Mouse (Mus musculus): ENCODE results near the gene Scd1. TPM values are rescaled to one million over a fixed set of nuclear protein-coding genes. Genes with fewer than 3 reads are reported as not detected.

Scd1 gene
- total and polyA plus RNA-seq, 3 experiments, result 100 to 183 TPM; not detected in 1

DNA sequence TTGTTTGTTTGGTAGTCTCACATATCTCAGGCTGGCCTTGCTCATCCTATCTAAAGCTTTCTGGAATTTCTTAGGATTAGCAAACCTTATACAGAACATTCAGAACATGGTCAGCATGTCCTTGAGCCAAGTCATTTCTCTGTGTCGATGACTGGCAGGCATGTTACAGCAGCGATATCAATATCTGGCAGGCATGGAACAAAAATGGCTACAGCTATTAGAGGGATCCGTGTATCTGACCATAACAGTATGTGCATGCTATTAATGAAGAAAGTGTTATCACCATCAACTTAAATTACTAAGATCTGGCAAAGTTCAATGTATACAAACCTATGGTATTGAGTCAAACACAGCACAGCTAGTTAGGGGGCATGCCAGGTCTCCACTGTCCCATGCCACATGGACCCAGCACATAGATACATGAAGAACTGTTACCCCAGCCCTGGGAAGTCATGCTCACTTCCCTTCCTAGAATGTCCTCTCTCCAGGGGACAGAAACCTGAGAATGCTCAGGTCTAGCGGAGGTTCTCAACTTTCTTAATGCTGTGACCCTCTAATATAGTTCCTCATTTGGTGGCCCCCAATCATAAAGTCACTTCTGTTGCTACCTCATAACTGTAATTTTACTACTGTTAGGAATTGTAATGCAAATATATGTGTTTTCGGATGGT is 15.2 kb downstream of the Scd1 start (continued):
- TF ChIP-seq ZMIZ1 (IDR thresholded peaks at IDR 0.05; ENCODE audit: low read depth, low read length) (no peak), NELFE (IDR thresholded peaks at IDR 0.05; ENCODE audit: low read depth, low read length) (no peak), POLR2AphosphoS5 (IDR thresholded peaks at IDR 0.05; ENCODE audit: borderline replicate concordance, low read depth, low read length) (no peak)

DNA sequence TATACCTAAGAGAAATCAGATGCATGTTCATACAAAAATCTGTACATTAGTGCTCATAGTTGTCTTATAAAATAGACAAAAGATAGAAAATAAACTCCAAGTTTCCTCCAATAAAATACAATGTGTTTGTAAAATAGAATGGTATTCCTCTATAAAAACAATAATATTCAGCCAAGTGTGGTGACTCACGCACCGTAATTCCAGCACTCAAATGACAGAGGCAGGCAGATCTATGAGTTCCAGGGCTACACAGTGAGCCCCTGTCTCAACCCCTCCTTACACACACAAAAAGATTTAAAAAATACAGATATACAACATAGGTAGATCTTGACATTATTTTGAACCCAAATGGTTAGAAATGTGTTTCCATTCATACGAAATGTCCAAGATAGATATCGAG is 15.8 kb downstream of the Scd1 start:
- Histone ChIP-seq H3K9ac (ENCODE audit: control insufficient read depth, low read depth, low read length, poor library complexity, severe bottlenecking) (no peak overlapping the region), H3K36me3 (ENCODE audit: control insufficient read depth in 1 of 2, insufficient read depth in 2 of 2, low read length in 2 of 2) (peaks cover 0 to 67% of the 10 kb centered on the region in 2 experiments; a peak in 2 of 4 replicates), H3K9me3 (replicated peaks; ENCODE audit: insufficient read depth, low read length) (no peaks in the 10 kb centered on the region), H3K4me1 (ENCODE audit: control insufficient read depth in 1 of 2, insufficient read depth in 2 of 2, low read length in 2 of 2) (peaks cover 42 to 62% of the 10 kb centered on the region in 2 experiments), H3K79me2 (ENCODE audit: control insufficient read depth, insufficient read depth, low read length, poor library complexity) (no peaks in the 10 kb centered on the region; the same call in 1 of the 2 replicates), H3K27me3 (ENCODE audit: control insufficient read depth in 1 of 2, insufficient read depth in 2 of 2, low read length in 2 of 2) (no peaks in the 10 kb centered on the region), H3K4me3 (ENCODE audit: control insufficient read depth in 1 of 2, insufficient read depth in 1 of 2, low read depth in 2 of 2, low read length in 2 of 2) (no peak overlapping the region), H3K27ac (ENCODE audit: control insufficient read depth, low read depth, low read length) (no peak overlapping the region)
- no peak for TF ChIP-seq CHD1 (IDR thresholded peaks at IDR 0.05; ENCODE audit: low read depth, low read length)
- TF ChIP-seq HCFC1 (IDR thresholded peaks at IDR 0.05; ENCODE audit: low read depth, low read length), result no peak
- TF ChIP-seq MYB (IDR thresholded peaks at IDR 0.05; ENCODE audit: low read depth, low read length), result no peak
- TF ChIP-seq RCOR1 (IDR thresholded peaks at IDR 0.05; ENCODE audit: low read depth, low read length), result no peak
- TF ChIP-seq USF1 (IDR thresholded peaks at IDR 0.05; ENCODE audit: low read depth, low read length), result no peak
- no peak for TF ChIP-seq MXI1 (IDR thresholded peaks at IDR 0.05; ENCODE audit: low read depth, low read length)
- TF ChIP-seq CTCF (IDR thresholded peaks at IDR 0.05 in 2 of 3, conservative IDR thresholded peaks at IDR 0.05 in 1 of 3; ENCODE audit: control insufficient read depth in 1 of 3, insufficient read depth in 1 of 3, low read depth in 2 of 3, low read length in 3 of 3, poor library complexity in 1 of 3, severe bottlenecking in 1 of 3), result no peak
- no peak for TF ChIP-seq CHD2 (IDR thresholded peaks at IDR 0.05; ENCODE audit: low read length)
- no peak for TF ChIP-seq ZNF384 (IDR thresholded peaks at IDR 0.05; ENCODE audit: low read depth, low read length)
- no peak for TF ChIP-seq NRF1 (IDR thresholded peaks at IDR 0.05; ENCODE audit: insufficient read depth, low read depth, low read length, poor library complexity, severe bottlenecking)
- no peak for TF ChIP-seq KAT2A (conservative IDR thresholded peaks at IDR 0.05; ENCODE audit: low read depth, low read length)
- TF ChIP-seq ELF1 (IDR thresholded peaks at IDR 0.05; ENCODE audit: low read depth, low read length), result no peak
- TF ChIP-seq ETS1 (IDR thresholded peaks at IDR 0.05; ENCODE audit: low read depth, low read length), result no peak
- no peak for TF ChIP-seq ZKSCAN1 (IDR thresholded peaks at IDR 0.05; ENCODE audit: low read depth, low read length)
- no peak for TF ChIP-seq MAFK (IDR thresholded peaks at IDR 0.05; ENCODE audit: borderline replicate concordance, low read depth, low read length)
- TF ChIP-seq JUND (IDR thresholded peaks at IDR 0.05; ENCODE audit: low read depth, low read length), result no peak
- TF ChIP-seq POLR2AphosphoS5 (IDR thresholded peaks at IDR 0.05; ENCODE audit: borderline replicate concordance, low read depth, low read length), result no peak
- TF ChIP-seq MAX (IDR thresholded peaks at IDR 0.05; ENCODE audit: low read length), result no peak
- no peak for DNase-seq (ENCODE audit: low read depth, low spot score)
